Mouse (Mus musculus) CH12.LX (cell line): ENCODE results near the gene Bscl2. TPM values are rescaled to one million over a fixed set of nuclear protein-coding genes. Genes with fewer than 3 reads are reported as not detected.

Experiments
- DNase-seq: peaks from one replicate; pipeline ENCODE4 v3.0.0-alpha.2; 2013; ENCODE audit errors: extremely low read depth
- H3K27ac ChIP-seq: 2 replicates; pipeline ENCODE4 v1.5.1; 2012; ENCODE audit warnings: low read depth, mild to moderate bottlenecking, control low read depth, moderate library complexity; ENCODE audit not compliant: insufficient read depth
- H3K27me3 ChIP-seq: replicated peaks from 2 replicates; pipeline ENCODE3; 2012; ENCODE audit warnings: inconsistent platforms
- H3K36me3 ChIP-seq, 2 experiments: replicated peaks in 1 of 2; 2 replicates each; pipeline versions ENCODE3 to v1.6.1; 2012; ENCODE audit warnings: inconsistent platforms in 1 of 2, low read length in 1 of 2, mild to moderate bottlenecking in 1 of 2, mixed read lengths in 1 of 2, moderate library complexity in 1 of 2; ENCODE audit not compliant: control insufficient read depth in 1 of 2, insufficient read depth in 1 of 2
- H3K4me1 ChIP-seq, 2 experiments: 2 replicates each; pipeline ENCODE4 v1.6.1; 2012; ENCODE audit warnings: inconsistent platforms in 1 of 2, moderate library complexity in 1 of 2; ENCODE audit not compliant: insufficient read depth in 2 of 2, control insufficient read depth in 1 of 2
- H3K4me2 ChIP-seq: 2 replicates; pipeline ENCODE4 v1.6.1; 2012; ENCODE audit warnings: low read depth, mild to moderate bottlenecking, control low read depth; ENCODE audit not compliant: poor library complexity, insufficient read depth, severe bottlenecking
- H3K4me3 ChIP-seq, 3 experiments: fragments of 150-350 bp in 1 of 3; sonication (generic) in 1 of 3; replicated peaks in 1 of 3; 2 replicates each; pipeline versions ENCODE3 to v1.5.1; 2011 to 2012; ENCODE audit warnings: low read depth in 2 of 3, low read length in 2 of 3, mild to moderate bottlenecking in 2 of 3, moderate library complexity in 2 of 3, control low read depth in 1 of 3, improper control_type of control experiment in 1 of 3, inconsistent platforms in 1 of 3, mixed read lengths in 1 of 3; ENCODE audit not compliant: poor library complexity in 1 of 3
- H3K79me2 ChIP-seq: replicated peaks from 2 replicates; pipeline ENCODE4 v1.6.1; 2012; ENCODE audit warnings: mild to moderate bottlenecking, moderate library complexity; ENCODE audit not compliant: control insufficient read depth, poor library complexity, insufficient read depth, severe bottlenecking; ENCODE audit errors: extremely low read depth
- H3K9ac ChIP-seq: 2 replicates; pipeline ENCODE4 v1.6.1; 2012; ENCODE audit warnings: low read depth, mild to moderate bottlenecking, control low read depth, moderate library complexity; ENCODE audit not compliant: insufficient read depth
- H3K9me3 ChIP-seq: replicated peaks from 2 replicates; pipeline ENCODE3; 2012; ENCODE audit warnings: low read length, inconsistent platforms, mixed read lengths
- BHLHE40 ChIP-seq: IDR thresholded peaks from 2 replicates; pipeline ENCODE4 v1.6.1; 2011; ENCODE audit warnings: mild to moderate bottlenecking, low read depth, low read length, improper control_type of control experiment
- CHD1 ChIP-seq: IDR thresholded peaks from 2 replicates; pipeline ENCODE4 v1.6.1; 2012; ENCODE audit warnings: low read depth, low read length, improper control_type of control experiment, inconsistent platforms
- CHD2 ChIP-seq: IDR thresholded peaks from 2 replicates; pipeline ENCODE4 v1.6.1; 2011; ENCODE audit warnings: low read length, improper control_type of control experiment
- CTCF ChIP-seq, 2 experiments: IDR thresholded peaks in 1 of 2; conservative IDR thresholded peaks in 1 of 2; 2 replicates each; pipeline ENCODE4 v1.5.1; 2011 to 2012; ENCODE audit warnings: low read depth in 2 of 2, low read length in 2 of 2, improper control_type of control experiment in 1 of 2, inconsistent platforms in 1 of 2, mild to moderate bottlenecking in 1 of 2, moderate library complexity in 1 of 2
- ELF1 ChIP-seq: IDR thresholded peaks from 2 replicates; pipeline ENCODE4 v1.6.1; 2014; ENCODE audit warnings: low read depth, mild to moderate bottlenecking, inconsistent platforms, low read length, improper control_type of control experiment
- ETS1 ChIP-seq: conservative IDR thresholded peaks from 2 replicates; pipeline ENCODE4 v1.6.1; 2012; ENCODE audit warnings: low read depth, mild to moderate bottlenecking, inconsistent platforms, low read length, improper control_type of control experiment, moderate library complexity
- HCFC1 ChIP-seq: IDR thresholded peaks from 2 replicates; pipeline ENCODE4 v1.6.1; 2012; ENCODE audit warnings: low read depth, mild to moderate bottlenecking, inconsistent platforms, low read length, improper control_type of control experiment
- IRF4 ChIP-seq: IDR thresholded peaks from 2 replicates; pipeline ENCODE4 v1.6.1; 2014; ENCODE audit warnings: low read depth, mild to moderate bottlenecking, inconsistent platforms, low read length, improper control_type of control experiment
- JUN ChIP-seq: IDR thresholded peaks from 2 replicates; pipeline ENCODE4 v1.6.1; 2011; ENCODE audit warnings: low read depth, mild to moderate bottlenecking, low read length, improper control_type of control experiment, moderate library complexity; ENCODE audit not compliant: insufficient read depth
- MAFK ChIP-seq: IDR thresholded peaks from 2 replicates; pipeline ENCODE4 v1.6.1; 2011; ENCODE audit warnings: low read length, improper control_type of control experiment; ENCODE audit not compliant: insufficient replicate concordance
- MEF2A ChIP-seq: IDR thresholded peaks from 2 replicates; pipeline ENCODE4 v1.6.1; 2014; ENCODE audit warnings: low read depth, mild to moderate bottlenecking, inconsistent platforms, low read length, improper control_type of control experiment, borderline replicate concordance
- MXI1 ChIP-seq: IDR thresholded peaks from 2 replicates; pipeline ENCODE4 v1.6.1; 2011; ENCODE audit warnings: mild to moderate bottlenecking, low read depth, low read length, improper control_type of control experiment
- NRF1 ChIP-seq: IDR thresholded peaks from 2 replicates; pipeline ENCODE4 v1.6.1; 2014; ENCODE audit warnings: low read depth, mild to moderate bottlenecking, inconsistent platforms, low read length, improper control_type of control experiment, moderate library complexity
- PAX5 ChIP-seq: IDR thresholded peaks from 2 replicates; pipeline ENCODE4 v1.6.1; 2012; ENCODE audit warnings: low read length, inconsistent platforms, mixed read lengths
- RAD21 ChIP-seq: IDR thresholded peaks from 2 replicates; pipeline ENCODE4 v1.6.1; 2011; ENCODE audit warnings: low read depth, mild to moderate bottlenecking, low read length, improper control_type of control experiment, moderate library complexity
- RCOR1 ChIP-seq: conservative IDR thresholded peaks from 2 replicates; pipeline ENCODE4 v1.6.1; 2012; ENCODE audit warnings: low read depth, mild to moderate bottlenecking, inconsistent platforms, low read length, improper control_type of control experiment
- SIN3A ChIP-seq: IDR thresholded peaks from 2 replicates; pipeline ENCODE4 v1.6.1; 2012; ENCODE audit warnings: low read length, improper control_type of control experiment, inconsistent platforms
- SMC3 ChIP-seq: IDR thresholded peaks from 2 replicates; pipeline ENCODE4 v1.6.1; 2011; ENCODE audit warnings: low read depth, low read length, improper control_type of control experiment
- UBTF ChIP-seq: IDR thresholded peaks from 2 replicates; pipeline ENCODE4 v1.6.1; 2012; ENCODE audit warnings: low read depth, mild to moderate bottlenecking, inconsistent platforms, low read length, improper control_type of control experiment, moderate library complexity
- USF2 ChIP-seq: conservative IDR thresholded peaks from 2 replicates; pipeline ENCODE4 v1.6.1; 2011; ENCODE audit warnings: low read depth, low read length, improper control_type of control experiment
- dilution Hi-C: fragments of 300-500 bp; cut with MboI; formaldehyde crosslinking; loops from 2 replicates; pipeline ENCODE4 v1.14.3; 2020; ENCODE audit warnings: low sequenced_read_pairs; ENCODE audit not compliant: extremely low pct_unique_long_range_greater_than_20kb, extremely low pct_ligation_motif_present
- in situ Hi-C: fragments of 300-500 bp; cut with MboI; formaldehyde crosslinking; loops from 3 replicates; pipeline ENCODE4 v1.14.3; 2019; ENCODE audit warnings: low sequenced_read_pairs, low pct_ligation_motif_present, low pct_unique_long_range_greater_than_20kb, mixed read lengths
- polyA plus RNA-seq: library from polyadenylated mRNA; unstranded; fragments of >175 nt; gene quantifications from 2 replicates; pipeline ENCODE4 v1.2.1, GENCODE M21; 2012; ENCODE audit warnings: low read depth; ENCODE audit not compliant: insufficient read length
- total RNA-seq, 2 experiments: library from RNA; depleted of rRNA; stranded (reverse); fragments of 300-350 nt in 1 of 2; fragments of >200 nt in 1 of 2; gene quantifications; 2 replicates each; pipeline ENCODE4 v1.2.3; 2012 to 2014

Gene Bscl2
- total and polyA plus RNA-seq, 3 experiments: 30.9 to 117 (median 51.6) TPM

DNA sequence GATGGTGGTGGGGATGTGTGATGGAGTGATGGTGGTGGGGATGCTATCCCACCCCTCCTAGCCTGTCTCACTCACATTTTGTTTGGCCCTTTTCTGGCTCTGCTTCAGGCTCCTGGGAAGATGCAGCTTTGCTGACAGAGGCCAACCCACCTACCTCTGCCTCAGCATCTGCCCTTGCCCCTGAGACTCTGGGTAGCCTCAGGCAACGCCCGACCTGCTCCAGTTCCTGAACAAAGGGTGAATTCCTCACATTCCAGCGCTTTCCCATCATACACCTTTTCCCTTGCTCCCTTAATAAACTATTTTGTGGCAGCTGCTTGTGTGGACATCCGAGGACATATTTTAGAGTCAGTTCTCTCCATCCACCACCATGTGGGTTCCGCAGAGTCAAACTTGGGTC is 11.1 kb downstream of the Bscl2 start:
- Histone ChIP-seq H3K27me3 (no peaks in the 10 kb centered on the region), H3K79me2 (no peaks in the 10 kb centered on the region), H3K9ac (no peak overlapping the region), H3K4me2 (no peak overlapping the region), H3K4me3 (no peak overlapping the region), H3K9me3 (no peaks in the 10 kb centered on the region), H3K27ac (no peak overlapping the region), H3K36me3 (peaks cover 37 to 55% of the 10 kb centered on the region in 2 experiments)
- dilution Hi-C loops: no loop called here
- DNase-seq: no peak
- TF ChIP-seq MXI1 (no peak), ETS1 (no peak), MAFK (no peak)
- TF ChIP-seq, all 38 proteins: peak for 0
- H3K4me1 ChIP-seq: no peaks in the 10 kb centered on the region
- in situ Hi-C loops: loop anchor here (25.0 kb wide), 1 partner anchor 1014 kb away; no protein-coding TSS in a partner anchor

DNA sequence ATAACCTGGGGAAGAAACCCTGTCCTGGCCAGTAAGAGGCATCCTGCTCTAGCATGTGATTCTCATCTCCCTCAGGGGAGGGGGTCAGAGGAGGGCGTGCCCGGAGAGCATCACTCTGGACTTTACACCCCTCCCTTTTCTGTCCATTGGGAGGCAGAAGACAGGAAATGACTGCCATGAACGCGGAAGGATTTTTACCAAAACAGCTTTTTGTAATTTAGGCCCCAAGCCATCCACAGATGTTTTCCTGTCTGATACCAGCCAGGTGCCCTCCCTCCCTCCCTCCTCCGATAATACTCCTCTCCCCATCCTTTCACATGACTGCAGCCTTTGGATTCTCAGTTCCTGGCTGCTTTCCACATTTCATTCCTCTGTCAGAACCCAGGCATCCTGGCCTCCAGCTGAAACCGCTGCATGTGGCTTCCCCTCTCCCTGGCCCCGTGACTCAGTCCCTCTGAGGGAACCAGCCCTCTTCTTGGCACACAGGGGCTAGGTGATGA is 13.2 kb downstream of the Bscl2 start, which contains the start of gene Lrrn4cl:
Gene Lrrn4cl, plus strand, starts transcription at position 367 of the 500 bp plus-strand sequence.
- no peak within 1 kb of the TSS for H3K4me3 ChIP-seq
- H3K9me3 ChIP-seq: no peaks in the 10 kb centered on the region
- in situ Hi-C loops: no loop called here
- H3K27ac ChIP-seq: no peak within 1 kb of the TSS
- H3K79me2 ChIP-seq: no peaks in the 10 kb centered on the region
- TF ChIP-seq RAD21 (no peak), MEF2A (no peak), PAX5 (no peak), CHD1 (no peak)
- no peak within 1 kb of the TSS for H3K4me2 ChIP-seq
- peaks cover 32 to 39% of the 10 kb centered on the region in 2 experiments for H3K36me3 ChIP-seq
- H3K9ac ChIP-seq: no peak within 1 kb of the TSS
- no peak for DNase-seq
- no peaks in the 10 kb centered on the region for H3K4me1 ChIP-seq
- dilution Hi-C loops: no loop called here
- H3K27me3 ChIP-seq: no peaks in the 10 kb centered on the region

DNA sequence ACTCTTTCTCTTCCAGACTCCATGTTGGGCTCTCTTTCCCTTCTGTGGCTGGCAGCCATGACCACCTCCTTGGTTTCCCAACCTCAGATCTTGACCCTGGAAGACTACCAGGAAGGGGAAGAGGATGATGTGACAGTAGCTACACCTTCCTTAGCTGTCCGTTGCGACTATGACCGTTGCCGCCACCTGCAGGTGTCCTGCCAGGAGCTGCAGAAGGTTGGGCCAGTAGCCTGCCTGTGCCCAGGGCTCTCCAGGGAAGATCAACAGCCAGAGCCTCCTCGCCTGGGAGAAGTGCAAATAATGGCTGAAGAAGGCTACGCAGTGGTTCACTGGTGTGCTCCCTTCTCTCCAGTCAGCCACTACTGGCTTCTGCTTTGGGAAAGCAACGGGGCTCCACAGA is 14.4 kb downstream of the Bscl2 start:
- no peaks in the 10 kb centered on the region for H3K4me1 ChIP-seq
- dilution Hi-C loops: no loop called here
- H3K4me2 ChIP-seq: no peak overlapping the region
- DNase-seq: no peak
- H3K27ac ChIP-seq: no peak overlapping the region
- H3K36me3 ChIP-seq: peaks cover 20 to 27% of the 10 kb centered on the region in 2 experiments
- no peak overlapping the region for H3K9ac ChIP-seq
- H3K4me3 ChIP-seq: no peak overlapping the region
- TF ChIP-seq RAD21 (peak; percentile 7), MEF2A (no peak), CHD2 (no peak), UBTF (no peak), BHLHE40 (no peak), HCFC1 (no peak), RCOR1 (no peak), JUN (no peak), CTCF (conservative IDR thresholded peaks at IDR 0.05 in 1 of 2, IDR thresholded peaks at IDR 0.05 in 1 of 2; ENCODE audit: low read depth in 2 of 2, low read length in 2 of 2) (peak in 1 of 2 experiments; percentile 47; a peak in 2 of 4 replicates), SMC3 (peak; percentile 35), USF2 (no peak), IRF4 (no peak), ELF1 (no peak), SIN3A (no peak), NRF1 (no peak), CHD1 (no peak)
- no peaks in the 10 kb centered on the region for H3K79me2 ChIP-seq
- H3K27me3 ChIP-seq: no peaks in the 10 kb centered on the region
- no peaks in the 10 kb centered on the region for H3K9me3 ChIP-seq
- in situ Hi-C loops: no loop called here
